Mouse (Mus musculus): ENCODE results near the gene Vstm2a. TPM values are rescaled to one million over a fixed set of nuclear protein-coding genes. Genes with fewer than 3 reads are reported as not detected.

Vstm2a gene
- total and polyA plus RNA-seq, 2 experiments from 2014 or later: 128 to 164 TPM

- H3K9me3 ChIP-seq (ENCODE audit: low read length): no peaks in the 10 kb centered on the region
- H3K9ac ChIP-seq (replicated peaks; ENCODE audit: low read length, poor library complexity, severe bottlenecking): no peak overlapping the region
- no peaks in the 10 kb centered on the region for H3K27me3 ChIP-seq (ENCODE audit: insufficient read depth, low read length)
- no peak for ATAC-seq (ENCODE audit: low FRiP score)
- H3K4me1 ChIP-seq (ENCODE audit: insufficient read depth, low read length): no peaks in the 10 kb centered on the region
- no peak overlapping the region for H3K4me2 ChIP-seq (ENCODE audit: low read depth, low read length, poor library complexity, severe bottlenecking)
- TF ChIP-seq CTCF (IDR thresholded peaks at IDR 0.05): no peak
- no peak overlapping the region for H3K27ac ChIP-seq (ENCODE audit: low read depth, low read length)
- no peaks in the 10 kb centered on the region for H3K36me3 ChIP-seq (ENCODE audit: insufficient read depth, low read length)
- DNase-seq (ENCODE audit: low spot score): no peak
- H3K4me3 ChIP-seq (ENCODE audit: low read depth, low read length): no peak overlapping the region
- 73% methylated on average over 1 of the region's 1 CpGs for WGBS
Observed at GRCm38 (mm10) chr11:16290381-16290780, 32.9 kb downstream of the Vstm2a start.

DNA sequence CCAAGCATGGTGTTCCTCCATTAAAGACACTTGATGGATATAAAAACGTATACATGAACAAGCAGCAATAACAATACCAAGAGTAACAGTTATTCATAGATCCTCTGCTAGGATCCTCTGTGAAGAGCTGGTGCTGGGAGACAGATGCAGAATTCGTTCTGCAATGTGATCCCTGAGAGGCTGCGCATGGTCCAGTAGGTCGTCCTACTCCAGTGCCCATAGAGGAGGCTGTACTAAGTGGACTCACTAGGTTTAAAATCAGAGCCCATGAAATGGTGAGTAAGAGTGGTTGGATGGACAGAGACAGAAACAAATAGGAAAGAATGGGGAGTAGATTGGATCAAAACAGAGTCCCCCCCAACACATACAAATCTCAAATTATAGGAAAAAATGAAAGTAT lies 35.4 kb downstream of the Vstm2a start:
- no peak for TF ChIP-seq CTCF (IDR thresholded peaks at IDR 0.05)
- H3K4me3 ChIP-seq (ENCODE audit: low read depth, low read length): no peak overlapping the region
- DNase-seq (ENCODE audit: low spot score) (no peak), ATAC-seq (ENCODE audit: low FRiP score) (no peak)
- no peaks in the 10 kb centered on the region for H3K4me1 ChIP-seq (ENCODE audit: insufficient read depth, low read length)
- H3K27me3 ChIP-seq (ENCODE audit: insufficient read depth, low read length): no peaks in the 10 kb centered on the region
- WGBS: 87% methylated on average over 4 of the region's 4 CpGs
- no peak overlapping the region for H3K27ac ChIP-seq (ENCODE audit: low read depth, low read length)
- no peak overlapping the region for H3K9ac ChIP-seq (replicated peaks; ENCODE audit: low read length, poor library complexity, severe bottlenecking)
- H3K4me2 ChIP-seq (ENCODE audit: low read depth, low read length, poor library complexity, severe bottlenecking): no peak overlapping the region
- H3K9me3 ChIP-seq (ENCODE audit: low read length): no peaks in the 10 kb centered on the region
- H3K36me3 ChIP-seq (ENCODE audit: insufficient read depth, low read length): no peaks in the 10 kb centered on the region

DNA sequence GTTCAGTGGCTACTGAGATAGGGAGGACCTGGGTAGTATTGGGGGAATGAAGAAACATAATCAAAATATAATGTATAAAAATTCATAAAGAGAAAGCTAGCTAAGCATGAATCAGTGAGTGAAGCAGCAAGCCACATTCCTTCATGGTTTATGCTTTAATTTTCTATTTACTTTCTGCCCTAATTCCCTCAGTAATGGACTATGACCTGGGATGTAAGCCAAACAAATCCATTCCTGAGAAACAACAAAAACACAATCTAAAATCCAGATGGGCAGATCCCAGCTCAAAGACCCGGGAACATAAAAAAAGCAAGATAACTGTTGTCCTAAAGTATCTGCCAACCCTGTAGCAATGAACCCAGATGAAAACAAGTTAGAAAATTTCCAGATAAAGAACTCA lies 39.0 kb downstream of the Vstm2a start:
- no peak overlapping the region for H3K4me3 ChIP-seq (ENCODE audit: low read depth, low read length)
- H3K27ac ChIP-seq (ENCODE audit: low read depth, low read length): no peak overlapping the region
- no peaks in the 10 kb centered on the region for H3K4me1 ChIP-seq (ENCODE audit: insufficient read depth, low read length)
- no peaks in the 10 kb centered on the region for H3K27me3 ChIP-seq (ENCODE audit: insufficient read depth, low read length)
- DNase-seq (ENCODE audit: low spot score) (no peak), ATAC-seq (ENCODE audit: low FRiP score) (no peak)
- no peak for TF ChIP-seq CTCF (IDR thresholded peaks at IDR 0.05)
- H3K9ac ChIP-seq (replicated peaks; ENCODE audit: low read length, poor library complexity, severe bottlenecking): no peak overlapping the region
- no peak overlapping the region for H3K4me2 ChIP-seq (ENCODE audit: low read depth, low read length, poor library complexity, severe bottlenecking)
- WGBS: 68% methylated on average over 1 of the region's 1 CpGs
- H3K36me3 ChIP-seq (ENCODE audit: insufficient read depth, low read length): no peaks in the 10 kb centered on the region
- no peaks in the 10 kb centered on the region for H3K9me3 ChIP-seq (ENCODE audit: low read length)

DNA sequence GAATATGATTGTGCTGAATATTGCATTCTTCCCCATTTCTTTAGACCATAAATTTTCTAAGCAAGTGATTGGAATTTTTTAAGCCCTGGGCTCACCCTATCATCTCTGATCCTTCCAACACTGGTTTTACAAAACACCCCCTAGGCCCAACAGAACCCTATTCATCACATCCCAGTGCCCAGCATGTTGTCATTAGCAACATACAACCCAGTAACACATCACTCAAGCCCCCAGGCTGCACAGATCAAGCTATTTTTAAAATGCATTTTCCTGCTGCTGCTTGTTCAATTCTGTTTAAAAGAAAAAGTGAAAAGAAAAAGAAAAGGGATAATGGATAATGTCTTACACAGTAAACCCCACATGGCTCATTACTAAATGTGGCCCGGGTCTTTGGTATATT lies 42.0 kb downstream of the Vstm2a start:
- Histone ChIP-seq H3K9ac (replicated peaks; ENCODE audit: low read length, poor library complexity, severe bottlenecking) (no peak overlapping the region), H3K36me3 (ENCODE audit: insufficient read depth, low read length) (no peaks in the 10 kb centered on the region), H3K9me3 (ENCODE audit: low read length) (no peaks in the 10 kb centered on the region), H3K4me3 (ENCODE audit: low read depth, low read length) (no peak overlapping the region), H3K4me1 (ENCODE audit: insufficient read depth, low read length) (no peaks in the 10 kb centered on the region), H3K4me2 (ENCODE audit: low read depth, low read length, poor library complexity, severe bottlenecking) (no peak overlapping the region), H3K27ac (ENCODE audit: low read depth, low read length) (no peak overlapping the region), H3K27me3 (ENCODE audit: insufficient read depth, low read length) (no peaks in the 10 kb centered on the region)
- WGBS: 64% methylated on average over 1 of the region's 1 CpGs
- peak; percentile 26 for DNase-seq (ENCODE audit: low spot score)
- ATAC-seq (ENCODE audit: low FRiP score): 0 out of 2 replicates have a peak, but pooled peaks have one; percentile 60
- no peak for TF ChIP-seq CTCF (IDR thresholded peaks at IDR 0.05)

GRCm38 (mm10) chr11:16299960-16300359 lies 42.4 kb downstream of the Vstm2a start:
- H3K9me3 ChIP-seq (ENCODE audit: low read length): no peaks in the 10 kb centered on the region
- H3K4me3 ChIP-seq (ENCODE audit: low read depth, low read length): no peak overlapping the region
- no peaks in the 10 kb centered on the region for H3K4me1 ChIP-seq (ENCODE audit: insufficient read depth, low read length)
- H3K9ac ChIP-seq (replicated peaks; ENCODE audit: low read length, poor library complexity, severe bottlenecking): no peak overlapping the region
- no peaks in the 10 kb centered on the region for H3K27me3 ChIP-seq (ENCODE audit: insufficient read depth, low read length)
- no peak for TF ChIP-seq CTCF (IDR thresholded peaks at IDR 0.05)
- ATAC-seq (ENCODE audit: low FRiP score) (peak; percentile 63; the same call in 1 of the 2 replicates), DNase-seq (ENCODE audit: low spot score) (peak; percentile 4)
- 68% methylated on average over 1 of the region's 1 CpGs for WGBS
- no peak overlapping the region for H3K27ac ChIP-seq (ENCODE audit: low read depth, low read length)
- no peak overlapping the region for H3K4me2 ChIP-seq (ENCODE audit: low read depth, low read length, poor library complexity, severe bottlenecking)
- no peaks in the 10 kb centered on the region for H3K36me3 ChIP-seq (ENCODE audit: insufficient read depth, low read length)

- Histone ChIP-seq H3K4me1 (ENCODE audit: insufficient read depth, low read length) (no peaks in the 10 kb centered on the region), H3K27me3 (ENCODE audit: insufficient read depth, low read length) (no peaks in the 10 kb centered on the region)
Observed at GRCm38 (mm10) chr11:16300709-16301108, 43.2 kb downstream of the Vstm2a start.

More at GRCm38 (mm10) chr11:16300709-16301108, 43.2 kb downstream of the Vstm2a start:
- peak; percentile 38; the same call in 1 of the 2 replicates for ATAC-seq (ENCODE audit: low FRiP score)
- Histone ChIP-seq H3K4me2 (ENCODE audit: low read depth, low read length, poor library complexity, severe bottlenecking) (no peak overlapping the region), H3K27ac (ENCODE audit: low read depth, low read length) (no peak overlapping the region), H3K36me3 (ENCODE audit: insufficient read depth, low read length) (no peaks in the 10 kb centered on the region), H3K9me3 (ENCODE audit: low read length) (no peaks in the 10 kb centered on the region), H3K9ac (replicated peaks; ENCODE audit: low read length, poor library complexity, severe bottlenecking) (no peak overlapping the region), H3K4me3 (ENCODE audit: low read depth, low read length) (no peak overlapping the region)
- 35% methylated on average over 2 of the region's 2 CpGs for WGBS
- peak; percentile 43 for DNase-seq (ENCODE audit: low spot score)
- no peak for TF ChIP-seq CTCF (IDR thresholded peaks at IDR 0.05)

Measured in midbrain, postnatal 0 days (tissue).